Mouse (Mus musculus) intestine, embryonic 15.5 days (tissue): ENCODE data around the gene Hbq1b. TPM values are rescaled to one million over a fixed set of nuclear protein-coding genes. Genes with fewer than 3 reads are reported as not detected.
"Not testable (repeated sequence)": the region's sequence is repeated elsewhere in the genome, so short reads cannot be mapped to it uniquely, and the experiment has no call there.

Experiments used
- ATAC-seq: fragments of 200-750 bp; cut with Nextera tagmentation; 2 replicates; pipeline ENCODE4 v1.8.0; 2017; ENCODE audit warnings: moderate TSS enrichment, moderate library complexity
- H3K27ac ChIP-seq: fragments of 300-500 bp; sonication (generic); 2 replicates; pipeline ENCODE4 v1.5.1; 2015; ENCODE audit warnings: mild to moderate bottlenecking, inconsistent platforms
- H3K27me3 ChIP-seq: fragments of 300-500 bp; sonication (generic); replicated peaks from 2 replicates; pipeline ENCODE4 v1.6.1; 2015; ENCODE audit warnings: inconsistent platforms
- H3K36me3 ChIP-seq: fragments of 300-500 bp; sonication (generic); 2 replicates; pipeline ENCODE4 v1.6.1; 2015; ENCODE audit warnings: inconsistent platforms
- H3K4me1 ChIP-seq: fragments of 300-500 bp; sonication (generic); replicated peaks from 2 replicates; pipeline ENCODE4 v1.6.1; 2015; ENCODE audit warnings: inconsistent platforms
- H3K4me2 ChIP-seq: fragments of 300-500 bp; sonication (generic); replicated peaks from 2 replicates; pipeline ENCODE4 v1.6.1; 2015; ENCODE audit warnings: mild to moderate bottlenecking, inconsistent platforms
- H3K4me3 ChIP-seq: fragments of 300-500 bp; sonication (generic); replicated peaks from 2 replicates; pipeline ENCODE4 v1.5.1; 2015; ENCODE audit warnings: inconsistent platforms
- H3K9ac ChIP-seq: fragments of 300-500 bp; sonication (generic); 2 replicates; pipeline ENCODE4 v1.6.1; 2015; ENCODE audit warnings: inconsistent platforms
- H3K9me3 ChIP-seq: fragments of 300-500 bp; sonication (generic); 2 replicates; pipeline ENCODE4 v1.6.1; 2016; ENCODE audit warnings: inconsistent platforms
- WGBS: fragments of 180-500 bp; shearing (Covaris S2); methylation state at CpG from one replicate; pipeline ENCODE4 v1.1.7; 2015; 5-methylcytosine and 5-hydroxymethylcytosine counted together
- polyA plus RNA-seq: library from polyadenylated mRNA; unstranded; fragments of >200 nt; fragmentation: Nextera tagmentation; extraction: Ambion mirVana; gene quantifications from 2 replicates; pipeline ENCODE4 v1.2.1, GENCODE M21; 2015

The Hbq1b gene
- polyA plus RNA-seq, 1 experiment from 2014 or later: 3.3 TPM

GRCm38 (mm10) chr11:32293479-32293878 lies 6.7 kb downstream of the Hbq1b start:
- 49% methylated on average over 3 of the region's 3 CpGs for WGBS
- not testable (repeated sequence) for H3K9me3 ChIP-seq, H3K27me3 ChIP-seq, ATAC-seq, H3K4me2 ChIP-seq, H3K4me1 ChIP-seq, H3K4me3 ChIP-seq, H3K27ac ChIP-seq, H3K9ac ChIP-seq, H3K36me3 ChIP-seq

GRCm38 (mm10) chr11:32296203-32296602 lies 9.4 kb downstream of the Hbq1b start, which contains the start of gene Hba-a2:
Hba-a2 (plus strand) TSS chr11:32296489.
- not testable (repeated sequence) for H3K4me3 ChIP-seq, H3K27me3 ChIP-seq, H3K4me1 ChIP-seq, H3K4me2 ChIP-seq, H3K27ac ChIP-seq, H3K9ac ChIP-seq, H3K36me3 ChIP-seq, H3K9me3 ChIP-seq
- peak; percentile 76 for ATAC-seq
- no CpG with 5 or more reads among the region's 4 CpGs for WGBS

DNA sequence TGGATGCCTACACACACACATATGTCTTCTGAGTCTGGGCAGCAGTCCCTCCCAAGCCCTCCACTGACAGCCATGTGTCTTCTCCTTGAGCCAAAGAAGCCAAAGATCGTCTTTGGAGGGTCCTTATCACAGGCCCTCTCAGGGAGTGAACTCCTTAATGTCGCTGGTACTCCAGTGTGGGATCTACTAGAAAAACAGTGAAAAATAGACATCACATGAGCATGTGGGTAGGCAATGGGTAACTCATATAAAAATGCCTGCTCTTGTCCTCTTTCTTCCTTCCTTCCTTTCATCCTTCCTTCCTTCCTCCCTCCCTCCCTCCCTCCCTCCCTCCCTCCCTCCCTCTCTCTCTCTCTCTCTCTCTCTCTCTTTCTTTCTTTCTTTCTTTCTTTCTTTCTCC lies 10.7 kb downstream of the Hbq1b start:
- 29% methylated on average over 2 of the region's 2 CpGs for WGBS
- H3K4me1 ChIP-seq, H3K36me3 ChIP-seq, H3K27ac ChIP-seq, H3K4me3 ChIP-seq, H3K9me3 ChIP-seq, H3K9ac ChIP-seq, H3K4me2 ChIP-seq, ATAC-seq: not testable (repeated sequence)
- peaks cover 11% of the 10 kb centered on the region; the same call in 1 of the 2 replicates for H3K27me3 ChIP-seq

GRCm38 (mm10) chr11:32297866-32298531 lies 11.2 kb downstream of the Hbq1b start:
- H3K4me3 ChIP-seq: no peak overlapping the region
- 90% methylated on average over 1 of the region's 1 CpGs for WGBS

GRCm38 (mm10) chr11:32298532-32298918 lies 11.8 kb downstream of the Hbq1b start:
- Histone ChIP-seq H3K4me2 (no peak overlapping the region), H3K9me3 (no peaks in the 10 kb centered on the region), H3K4me3 (no peak overlapping the region), H3K9ac (no peak overlapping the region), H3K36me3 (no peaks in the 10 kb centered on the region), H3K4me1 (no peaks in the 10 kb centered on the region), H3K27me3 (peaks cover 11% of the 10 kb centered on the region; the same call in 1 of the 2 replicates), H3K27ac (no peak overlapping the region)
- 88% methylated on average over 2 of the region's 2 CpGs for whole genome bisulfite sequencing
- peak; percentile 3; the same call in 1 of the 2 replicates for ATAC-seq

More at GRCm38 (mm10) chr11:32297866-32298531, 11.2 kb downstream of the Hbq1b start:
- ATAC-seq: no peak
- no peaks in the 10 kb centered on the region for H3K36me3 ChIP-seq
- no peaks in the 10 kb centered on the region for H3K9me3 ChIP-seq
- no peaks in the 10 kb centered on the region for H3K4me1 ChIP-seq
- H3K27me3 ChIP-seq: peaks cover 11% of the 10 kb centered on the region; the same call in 1 of the 2 replicates
- no peak overlapping the region for H3K27ac ChIP-seq
- no peak overlapping the region for H3K4me2 ChIP-seq
- no peak overlapping the region for H3K9ac ChIP-seq

DNA sequence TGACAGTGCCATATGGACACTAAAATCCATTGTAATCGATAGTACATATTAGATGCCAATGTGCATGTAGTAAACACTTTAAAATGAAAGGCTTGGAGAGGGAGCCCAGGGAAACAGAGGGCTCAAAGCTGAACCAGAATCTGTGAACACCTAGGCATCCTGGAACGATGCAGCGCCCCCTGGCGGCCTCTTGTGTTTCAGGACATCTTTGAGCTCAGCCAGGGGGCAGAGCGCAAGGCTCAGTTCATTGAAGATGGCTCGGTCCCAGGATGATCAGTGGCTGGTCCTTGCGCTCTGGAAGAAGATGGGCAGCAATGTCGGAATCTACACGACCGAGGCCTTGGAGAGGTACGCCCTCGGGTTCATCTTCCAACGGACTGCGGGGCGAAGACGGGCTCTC lies 13.1 kb downstream of the Hbq1b start, which contains the start of gene Hbq1a:
Gene Hbq1a (plus strand): TSS at position 205 of the 400 bp plus-strand sequence.
- ATAC-seq: peak; percentile 50
- not testable (repeated sequence) for H3K36me3 ChIP-seq, H3K9me3 ChIP-seq, H3K4me1 ChIP-seq, H3K27ac ChIP-seq, H3K4me3 ChIP-seq, H3K9ac ChIP-seq
- H3K4me2 ChIP-seq: peak within 1 kb of the TSS; percentile 50
- WGBS: 8% methylated on average over 16 of the region's 16 CpGs
- peaks cover 11% of the 10 kb centered on the region; the same call in 1 of the 2 replicates for H3K27me3 ChIP-seq

DNA sequence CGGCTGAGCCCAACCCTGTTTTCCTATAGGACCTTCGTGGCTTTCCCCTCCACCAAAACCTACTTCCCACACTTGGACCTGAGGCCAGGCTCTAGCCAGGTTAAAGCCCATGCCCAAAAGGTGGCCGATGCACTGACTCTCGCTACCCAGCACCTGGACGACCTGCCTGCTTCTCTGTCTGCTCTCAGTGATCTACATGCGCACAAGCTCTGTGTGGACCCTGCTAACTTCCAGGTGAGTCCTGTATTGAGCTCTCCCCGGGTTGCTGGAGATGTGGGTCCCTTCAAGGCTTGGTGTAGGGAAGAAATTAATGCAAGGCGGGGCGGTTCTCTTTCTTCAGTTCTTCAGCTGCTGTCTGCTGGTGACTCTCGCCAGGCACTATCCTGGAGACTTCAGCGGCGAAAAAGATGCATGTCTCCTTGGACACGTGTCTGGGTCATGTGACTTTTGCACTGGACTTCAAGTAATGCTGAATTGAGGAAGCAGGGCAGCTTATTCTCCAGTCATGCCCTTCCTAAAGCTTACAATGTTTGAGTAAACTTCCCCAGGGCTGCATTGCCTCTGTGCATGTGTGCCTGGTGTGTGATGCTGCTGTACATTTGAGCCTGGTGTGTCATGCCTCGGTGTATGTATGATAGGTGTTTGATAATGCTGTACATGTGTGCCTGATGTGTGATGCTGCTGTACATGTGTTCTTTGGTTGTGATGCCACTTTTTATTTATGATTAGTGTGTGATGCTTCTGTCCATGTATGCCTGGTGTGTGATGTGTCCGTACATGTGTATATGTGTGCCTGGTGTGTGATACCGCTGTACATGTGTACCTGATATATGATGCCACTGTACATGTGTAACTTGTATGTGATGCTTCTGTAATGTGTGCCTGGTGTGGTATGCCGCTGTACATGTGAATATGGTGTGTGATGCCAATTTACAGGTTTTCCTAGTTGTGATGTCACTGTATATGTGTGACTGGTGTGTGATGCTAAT lies 13.8 kb downstream of the Hbq1b start:
- peak overlapping the region; percentile 50 for H3K4me2 ChIP-seq
- no peak overlapping the region for H3K4me3 ChIP-seq
- 47% methylated on average over 15 of the region's 17 CpGs for WGBS
- H3K4me1 ChIP-seq: no peaks in the 10 kb centered on the region
- H3K36me3 ChIP-seq: no peaks in the 10 kb centered on the region
- peaks cover 11% of the 10 kb centered on the region; the same call in 1 of the 2 replicates for H3K27me3 ChIP-seq
- H3K9ac ChIP-seq: no peak overlapping the region
- no peaks in the 10 kb centered on the region for H3K9me3 ChIP-seq
- ATAC-seq: peak; percentile 29; the same call in 1 of the 2 replicates
- H3K27ac ChIP-seq: no peak overlapping the region

DNA sequence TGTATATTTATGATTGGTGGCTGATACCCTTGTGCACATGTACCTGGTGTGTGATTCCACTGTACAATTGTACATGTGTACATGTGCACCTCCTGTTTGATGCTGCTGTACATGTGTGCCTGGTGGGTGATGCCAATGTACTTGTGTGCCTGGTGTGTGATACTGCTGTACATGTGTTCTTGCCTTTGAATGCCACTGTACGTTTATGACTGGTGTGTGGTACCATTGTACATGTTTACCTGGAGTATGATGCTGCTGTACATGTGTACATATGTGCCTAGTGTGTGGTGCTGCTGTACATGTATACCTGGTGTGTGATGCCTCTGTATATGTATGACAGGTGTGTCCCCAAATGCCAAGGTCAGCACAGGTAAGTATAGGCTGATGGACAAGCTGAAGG lies 14.7 kb downstream of the Hbq1b start:
- no peak overlapping the region for H3K9ac ChIP-seq
- no peak for ATAC-seq
- H3K4me2 ChIP-seq: no peak overlapping the region
- H3K27me3 ChIP-seq: peaks cover 11% of the 10 kb centered on the region; the same call in 1 of the 2 replicates
- H3K27ac ChIP-seq: no peak overlapping the region
- H3K36me3 ChIP-seq: no peaks in the 10 kb centered on the region
- H3K4me3 ChIP-seq: no peak overlapping the region
- H3K4me1 ChIP-seq: no peaks in the 10 kb centered on the region
- no peaks in the 10 kb centered on the region for H3K9me3 ChIP-seq
- 76% methylated on average over 1 of the region's 1 CpGs for WGBS

GRCm38 (mm10) chr11:32302824-32303419 lies 16.2 kb downstream of the Hbq1b start:
- H3K36me3 ChIP-seq: no peaks in the 10 kb centered on the region
- ATAC-seq: no peak
- no peak overlapping the region for H3K9ac ChIP-seq
- H3K27ac ChIP-seq: no peak overlapping the region
- no peak overlapping the region for H3K4me3 ChIP-seq
- 35% methylated on average over 2 of the region's 2 CpGs for WGBS
- no peaks in the 10 kb centered on the region for H3K4me1 ChIP-seq
- H3K27me3 ChIP-seq: peaks cover 11% of the 10 kb centered on the region; the same call in 1 of the 2 replicates
- no peaks in the 10 kb centered on the region for H3K9me3 ChIP-seq
- H3K4me2 ChIP-seq: no peak overlapping the region

- H3K9me3 ChIP-seq: no peaks in the 10 kb centered on the region
- WGBS: 73% methylated on average over 1 of the region's 1 CpGs
- ATAC-seq: no peak
Measured at GRCm38 (mm10) chr11:32303455-32303854, 16.7 kb downstream of the Hbq1b start.

DNA sequence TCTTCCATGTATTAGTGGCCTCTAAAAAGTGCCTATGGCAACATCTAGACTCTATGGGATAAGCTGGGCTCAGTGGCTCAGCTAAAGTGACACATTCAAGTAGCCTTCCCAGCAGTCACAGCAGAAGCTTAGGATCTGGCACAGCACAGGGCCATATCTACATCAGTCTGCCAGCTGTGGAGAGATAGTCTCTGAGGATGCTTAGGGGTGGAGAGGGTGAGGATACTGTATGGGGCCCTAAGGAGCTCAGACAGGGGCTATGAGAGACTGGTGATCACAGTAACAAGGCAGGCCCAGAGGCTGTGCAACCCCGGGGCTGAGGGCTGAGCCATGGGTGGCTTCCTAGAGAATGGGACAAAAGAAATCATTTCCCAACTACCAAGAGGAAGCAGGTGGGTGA lies 20.2 kb downstream of the Hbq1b start:
- ATAC-seq: no peak

More at GRCm38 (mm10) chr11:32303455-32303854, 16.7 kb downstream of the Hbq1b start:
- Histone ChIP-seq H3K27me3 (peaks cover 11% of the 10 kb centered on the region; the same call in 1 of the 2 replicates), H3K4me2 (no peak overlapping the region), H3K36me3 (no peaks in the 10 kb centered on the region), H3K27ac (no peak overlapping the region), H3K4me1 (no peaks in the 10 kb centered on the region), H3K9ac (no peak overlapping the region), H3K4me3 (no peak overlapping the region)

GRCm38 (mm10) chr11:32309446-32309845 lies 22.7 kb downstream of the Hbq1b start:
- no peak for ATAC-seq
- Histone ChIP-seq H3K36me3 (no peaks in the 10 kb centered on the region), H3K4me3 (no peak overlapping the region), H3K27me3 (no peaks in the 10 kb centered on the region), H3K9me3 (no peaks in the 10 kb centered on the region), H3K9ac (no peak overlapping the region), H3K27ac (no peak overlapping the region), H3K4me1 (no peaks in the 10 kb centered on the region), H3K4me2 (no peak overlapping the region)
- 62% methylated on average over 4 of the region's 4 CpGs for WGBS

More for the DNA sequence above, 20.2 kb downstream of the Hbq1b start:
- Histone ChIP-seq H3K4me1 (no peaks in the 10 kb centered on the region), H3K9ac (no peak overlapping the region), H3K4me2 (no peak overlapping the region), H3K36me3 (no peaks in the 10 kb centered on the region), H3K4me3 (no peak overlapping the region), H3K27me3 (no peaks in the 10 kb centered on the region), H3K9me3 (no peaks in the 10 kb centered on the region), H3K27ac (no peak overlapping the region)
- WGBS: 86% methylated on average over 1 of the region's 1 CpGs
